Mouse (Mus musculus) limb, embryonic 12.5 days (tissue): Measurements from ENCODE around the gene Slc16a5. TPM values are rescaled to one million over a fixed set of nuclear protein-coding genes. Genes with fewer than 3 reads are reported as not detected.
"Not testable (repeated sequence)": the region's sequence is repeated elsewhere in the genome, so short reads cannot be mapped to it uniquely, and the experiment has no call there.

Experiments used
- ATAC-seq: fragments of 200-750 bp; cut with Nextera tagmentation; 2 replicates; pipeline ENCODE4 v1.8.0; 2017; ENCODE audit warnings: low read depth, moderate TSS enrichment; ENCODE audit not compliant: insufficient number of reproducible peaks, insufficient read depth, low FRiP score, low TSS enrichment
- H3K27ac ChIP-seq: fragments of 300-500 bp; sonication (generic); 2 replicates; pipeline ENCODE4 v1.5.1; 2016; ENCODE audit warnings: mild to moderate bottlenecking, moderate library complexity
- H3K27me3 ChIP-seq: fragments of 300-500 bp; sonication (generic); 2 replicates; pipeline ENCODE4 v1.6.1; 2016; ENCODE audit warnings: mild to moderate bottlenecking, moderate library complexity
- H3K36me3 ChIP-seq: fragments of 300-500 bp; sonication (generic); 2 replicates; pipeline ENCODE4 v1.6.1; 2016; ENCODE audit warnings: mild to moderate bottlenecking, moderate library complexity
- H3K4me1 ChIP-seq: fragments of 300-500 bp; sonication (generic); replicated peaks from 2 replicates; pipeline ENCODE4 v1.6.1; 2016
- H3K4me2 ChIP-seq: fragments of 300-500 bp; sonication (generic); 2 replicates; pipeline ENCODE4 v1.6.1; 2016; ENCODE audit warnings: mild to moderate bottlenecking, moderate library complexity
- H3K4me3 ChIP-seq: fragments of 300-500 bp; sonication (generic); replicated peaks from 2 replicates; pipeline ENCODE4 v1.5.1; 2016; ENCODE audit warnings: mild to moderate bottlenecking
- H3K9ac ChIP-seq: fragments of 300-500 bp; sonication (generic); replicated peaks from 2 replicates; pipeline ENCODE4 v1.6.1; 2016; ENCODE audit warnings: mild to moderate bottlenecking, moderate library complexity
- H3K9me3 ChIP-seq: fragments of 300-500 bp; sonication (generic); 2 replicates; pipeline ENCODE4 v1.6.1; 2016; ENCODE audit warnings: mild to moderate bottlenecking, moderate library complexity
- WGBS: fragments of 180-500 bp; shearing (Covaris S2); methylation state at CpG from one replicate; pipeline ENCODE4 v1.1.7; 2016; 5-methylcytosine and 5-hydroxymethylcytosine counted together
- polyA plus RNA-seq: library from polyadenylated mRNA; unstranded; fragments of >200 nt; fragmentation: Nextera tagmentation; extraction: Ambion mirVana; gene quantifications from 2 replicates; pipeline ENCODE4 v1.2.1, GENCODE M21; 2016

The Slc16a5 gene
- polyA plus RNA-seq, 1 experiment from 2014 or later = not detected

DNA sequence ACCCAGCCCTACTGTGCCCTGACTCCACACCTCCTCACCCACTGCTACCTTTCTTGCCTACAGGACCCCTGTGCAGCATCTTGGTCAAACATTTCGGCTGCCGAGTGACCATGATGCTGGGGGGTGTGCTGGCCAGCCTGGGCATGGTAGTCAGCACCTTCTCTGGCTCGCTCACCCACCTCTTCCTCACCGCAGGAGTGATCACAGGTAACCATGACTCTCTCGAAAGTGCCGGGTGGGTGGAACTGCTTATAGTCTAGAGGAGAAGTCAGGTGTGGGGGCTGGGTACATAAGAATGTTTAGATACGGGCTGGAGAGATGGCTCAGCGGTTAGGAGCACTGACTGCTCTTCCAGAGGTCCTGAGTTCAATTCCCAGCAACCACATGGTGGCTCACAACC lies 2.6 kb downstream of the Slc16a5 start:
- no peak overlapping the region for H3K9ac ChIP-seq
- 87% methylated on average over 8 of the region's 8 CpGs for WGBS
- no peak for ATAC-seq
- no peaks in the 10 kb centered on the region for H3K9me3 ChIP-seq
- H3K4me2 ChIP-seq = no peak overlapping the region
- no peak overlapping the region for H3K27ac ChIP-seq
- H3K4me1 ChIP-seq = peaks cover 14% of the 10 kb centered on the region
- H3K27me3 ChIP-seq = peaks cover 10% of the 10 kb centered on the region; the same call in 1 of the 2 replicates
- H3K4me3 ChIP-seq = no peak overlapping the region
- no peaks in the 10 kb centered on the region for H3K36me3 ChIP-seq

GRCm38 (mm10) chr11:115467217-115467618 lies 4.9 kb downstream of the Slc16a5 start:
- Histone ChIP-seq H3K9ac (peak overlapping the region; percentile 34; the same call in 1 of the 2 replicates), H3K4me1 (peaks cover 14% of the 10 kb centered on the region), H3K9me3 (no peaks in the 10 kb centered on the region), H3K36me3 (no peaks in the 10 kb centered on the region), H3K4me2 (no peak overlapping the region), H3K27ac (no peak overlapping the region), H3K27me3 (peaks cover 9% of the 10 kb centered on the region; the same call in 1 of the 2 replicates), H3K4me3 (no peak overlapping the region)
- ATAC-seq = no peak
- 3% methylated on average over 4 of the region's 4 CpGs for WGBS

DNA sequence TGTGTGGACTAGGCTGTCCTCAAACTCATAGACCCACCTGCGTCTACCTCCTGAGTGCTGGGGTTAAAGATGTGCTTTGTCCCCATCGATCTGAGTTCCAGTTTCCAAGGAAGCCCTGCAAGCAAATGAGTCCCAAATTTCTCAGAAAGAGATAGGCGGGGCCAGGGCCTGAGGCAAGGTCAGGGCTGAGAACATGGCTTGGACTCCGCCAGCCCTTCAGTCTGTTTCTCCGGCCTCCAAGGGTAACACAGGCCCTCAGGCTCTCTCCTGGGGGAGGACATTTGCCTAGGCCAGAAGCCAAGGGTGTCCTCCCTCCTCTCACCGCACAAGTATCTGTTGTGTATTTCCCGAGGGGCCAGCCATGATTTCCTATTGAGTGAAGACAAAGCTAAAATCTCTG lies 9.9 kb downstream of the Slc16a5 start:
- no peaks in the 10 kb centered on the region for H3K36me3 ChIP-seq
- H3K9ac ChIP-seq = no peak overlapping the region
- no peak overlapping the region for H3K4me3 ChIP-seq
- 86% methylated on average over 7 of the region's 7 CpGs for WGBS
- no peak for ATAC-seq
- H3K9me3 ChIP-seq = no peaks in the 10 kb centered on the region
- peaks cover 31% of the 10 kb centered on the region for H3K4me1 ChIP-seq
- no peaks in the 10 kb centered on the region for H3K27me3 ChIP-seq
- no peak overlapping the region for H3K27ac ChIP-seq
- H3K4me2 ChIP-seq = no peak overlapping the region

DNA sequence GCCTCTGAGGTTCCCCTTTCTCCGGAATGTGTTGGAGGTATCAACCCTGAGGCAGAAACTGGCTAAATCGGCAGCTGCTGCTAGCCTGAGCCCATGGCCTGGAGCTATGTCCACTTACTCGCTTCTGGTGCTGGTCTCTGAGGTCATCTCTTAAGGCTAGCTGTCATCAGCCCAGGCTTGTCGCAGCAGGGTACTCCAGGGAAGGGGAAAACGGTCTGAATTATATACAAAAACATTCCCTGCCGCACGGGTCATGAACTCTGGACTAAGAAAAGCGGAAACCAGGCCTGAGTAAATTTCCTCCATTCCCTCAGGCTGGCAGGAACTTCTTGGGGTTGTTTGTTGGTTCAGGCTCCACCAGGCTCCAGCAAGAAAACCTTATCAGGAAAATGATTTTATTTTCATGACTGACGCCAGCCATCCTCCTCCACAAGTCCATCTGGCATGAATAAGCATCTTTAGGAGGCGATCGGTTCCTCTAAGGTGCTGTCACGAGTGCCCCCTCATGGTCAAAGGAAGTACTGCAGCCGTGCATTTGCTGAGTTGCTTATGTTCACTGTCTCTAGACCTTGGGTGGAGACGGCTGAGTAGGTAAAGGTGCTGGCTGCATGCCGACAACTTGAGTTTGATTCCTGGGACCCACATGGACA lies 11.5 kb downstream of the Slc16a5 start:
- Histone ChIP-seq H3K4me2 (peak overlapping the region; percentile 39), H3K9me3 (no peaks in the 10 kb centered on the region), H3K4me3 (peak overlapping the region; percentile 9; the same call in 1 of the 2 replicates), H3K4me1 (peaks cover 28% of the 10 kb centered on the region), H3K36me3 (no peaks in the 10 kb centered on the region), H3K9ac (no peak overlapping the region), H3K27ac (peak overlapping the region; percentile 66; the same call in 1 of the 2 replicates), H3K27me3 (no peaks in the 10 kb centered on the region)
- ATAC-seq = 0 out of 2 replicates have a peak, but pooled peaks have one; percentile 22
- 10% methylated on average over 15 of the region's 15 CpGs for WGBS

DNA sequence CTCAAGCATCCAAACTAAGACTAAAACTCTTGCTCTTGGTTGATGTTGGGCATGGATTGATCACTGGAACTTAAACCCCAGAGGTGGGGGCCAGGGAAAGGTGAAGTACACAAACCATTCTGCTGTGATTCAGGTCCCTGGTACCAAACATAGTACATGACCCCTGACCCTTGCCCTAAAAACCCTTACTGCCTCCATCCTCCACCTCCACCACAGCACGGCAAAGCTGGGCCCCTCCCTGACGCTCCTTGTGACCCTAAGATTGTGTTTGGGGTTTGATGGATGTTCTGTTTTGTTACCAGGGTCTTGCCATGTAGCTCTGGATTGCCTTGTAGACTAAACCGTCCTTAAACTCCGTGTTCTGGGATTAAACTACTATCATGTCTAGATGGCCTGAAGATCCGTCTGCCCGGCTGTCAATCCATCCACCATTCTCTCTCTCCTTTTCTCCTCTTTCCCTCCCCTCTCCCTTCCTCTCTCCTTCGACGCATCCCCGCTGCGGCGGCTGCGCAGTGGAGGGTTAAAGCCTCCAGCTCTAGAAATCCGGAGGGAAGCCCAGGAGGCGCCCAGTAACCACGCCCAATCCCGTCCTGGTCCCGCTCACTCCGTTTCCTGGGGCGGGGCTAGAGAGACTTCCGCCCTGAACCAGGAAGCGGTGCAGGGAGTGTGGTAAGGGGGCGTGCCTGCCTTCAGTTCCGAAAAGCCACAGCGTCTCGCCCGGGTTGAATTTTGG lies 12.9 kb downstream of the Slc16a5 start, which contains the start of gene Armc7:
Gene Armc7, plus strand, starts transcription at position 643 of the 733 bp plus-strand sequence.
- Histone ChIP-seq H3K4me3 (peak within 1 kb of the TSS; percentile 82), H3K9me3 (no peaks in the 10 kb centered on the region), H3K4me2 (peak within 1 kb of the TSS; percentile 95), H3K9ac (peak within 1 kb of the TSS; percentile 73), H3K4me1 (peaks cover 28% of the 10 kb centered on the region), H3K27me3 (no peaks in the 10 kb centered on the region), H3K36me3 (peaks cover 5% of the 10 kb centered on the region), H3K27ac (peak within 1 kb of the TSS; percentile 80)
- WGBS = under 1% methylated on average over 26 of the region's 26 CpGs
- ATAC-seq = peak; percentile 94

DNA sequence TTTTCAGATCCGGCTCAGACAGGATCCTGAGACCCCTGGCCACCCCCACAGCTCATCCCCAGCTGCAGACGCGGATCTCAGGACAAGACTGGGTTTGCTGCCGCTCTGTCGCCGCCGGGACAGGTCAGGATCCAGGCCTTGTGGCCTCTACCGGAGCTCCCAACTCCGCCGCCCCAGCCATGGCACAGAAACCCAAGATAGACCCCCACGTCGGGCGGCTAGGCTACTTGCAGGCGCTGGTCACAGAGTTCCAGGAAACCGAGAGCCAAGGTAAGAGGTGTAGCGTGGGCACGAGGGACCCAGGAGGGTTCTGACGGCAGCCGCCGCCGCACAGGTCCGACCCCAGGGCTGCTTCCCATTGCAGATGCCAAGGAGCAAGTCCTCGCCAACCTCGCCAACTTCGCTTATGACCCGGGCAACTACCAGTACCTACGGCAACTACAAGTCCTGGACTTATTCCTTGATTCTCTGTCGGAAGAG lies 13.5 kb downstream of the Slc16a5 start:
- H3K27me3 ChIP-seq = no peaks in the 10 kb centered on the region
- peak; percentile 58 for ATAC-seq
- H3K4me3 ChIP-seq = peak overlapping the region; percentile 82
- H3K36me3 ChIP-seq = peaks cover 6% of the 10 kb centered on the region
- peak overlapping the region; percentile 73 for H3K9ac ChIP-seq
- H3K27ac ChIP-seq = peak overlapping the region; percentile 29; the same call in 1 of the 2 replicates
- 3% methylated on average over 28 of the region's 28 CpGs for WGBS
- H3K9me3 ChIP-seq = no peaks in the 10 kb centered on the region
- H3K4me1 ChIP-seq = peaks cover 28% of the 10 kb centered on the region
- peak overlapping the region; percentile 95 for H3K4me2 ChIP-seq

DNA sequence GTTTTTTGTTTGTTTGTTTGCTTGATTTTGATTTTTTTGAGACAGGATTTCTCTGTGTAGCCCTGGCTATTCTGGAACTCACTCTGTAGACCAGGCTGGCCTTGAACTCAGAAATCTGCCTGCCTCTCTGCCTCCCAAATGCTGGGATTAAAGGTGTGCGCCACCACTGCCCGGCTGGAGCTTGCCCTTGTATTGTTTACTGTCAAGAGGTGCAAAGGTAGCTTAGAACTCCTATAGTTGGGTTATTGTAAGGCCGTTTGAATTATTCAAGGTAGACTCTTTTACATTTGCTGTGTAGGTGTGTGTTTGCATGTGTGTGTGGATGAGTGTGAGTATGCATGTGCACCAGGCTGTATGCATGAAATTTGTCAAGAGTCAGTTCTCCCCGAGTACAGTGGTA lies 14.4 kb downstream of the Slc16a5 start:
- not testable (repeated sequence) for H3K36me3 ChIP-seq, H3K27ac ChIP-seq, H3K9ac ChIP-seq, H3K27me3 ChIP-seq, H3K9me3 ChIP-seq, ATAC-seq
- peak overlapping the region; percentile 95 for H3K4me2 ChIP-seq
- peaks cover 28% of the 10 kb centered on the region for H3K4me1 ChIP-seq
- WGBS = 83% methylated on average over 4 of the region's 4 CpGs
- H3K4me3 ChIP-seq = 0 out of 2 replicates have a peak overlapping the region, but pooled peaks have one; percentile 82

- H3K4me3 ChIP-seq, ATAC-seq, H3K36me3 ChIP-seq, H3K4me2 ChIP-seq, H3K9ac ChIP-seq, H3K27ac ChIP-seq, H3K27me3 ChIP-seq, H3K9me3 ChIP-seq: not testable (repeated sequence)
- 84% methylated on average over 7 of the region's 7 CpGs for WGBS
- H3K4me1 ChIP-seq = peaks cover 28% of the 10 kb centered on the region
Measured at GRCm38 (mm10) chr11:115477388-115477787, 15.1 kb downstream of the Slc16a5 start.

GRCm38 (mm10) chr11:115478296-115478938 lies 16.1 kb downstream of the Slc16a5 start:
- 84% methylated on average over 9 of the region's 9 CpGs for whole genome bisulfite sequencing
- Histone ChIP-seq H3K36me3 (peaks cover 6% of the 10 kb centered on the region), H3K4me2 (no peak overlapping the region), H3K4me1 (peaks cover 25% of the 10 kb centered on the region), H3K27ac (no peak overlapping the region), H3K4me3 (no peak overlapping the region), H3K9me3 (no peaks in the 10 kb centered on the region), H3K9ac (no peak overlapping the region), H3K27me3 (no peaks in the 10 kb centered on the region)
- ATAC-seq = no peak

DNA sequence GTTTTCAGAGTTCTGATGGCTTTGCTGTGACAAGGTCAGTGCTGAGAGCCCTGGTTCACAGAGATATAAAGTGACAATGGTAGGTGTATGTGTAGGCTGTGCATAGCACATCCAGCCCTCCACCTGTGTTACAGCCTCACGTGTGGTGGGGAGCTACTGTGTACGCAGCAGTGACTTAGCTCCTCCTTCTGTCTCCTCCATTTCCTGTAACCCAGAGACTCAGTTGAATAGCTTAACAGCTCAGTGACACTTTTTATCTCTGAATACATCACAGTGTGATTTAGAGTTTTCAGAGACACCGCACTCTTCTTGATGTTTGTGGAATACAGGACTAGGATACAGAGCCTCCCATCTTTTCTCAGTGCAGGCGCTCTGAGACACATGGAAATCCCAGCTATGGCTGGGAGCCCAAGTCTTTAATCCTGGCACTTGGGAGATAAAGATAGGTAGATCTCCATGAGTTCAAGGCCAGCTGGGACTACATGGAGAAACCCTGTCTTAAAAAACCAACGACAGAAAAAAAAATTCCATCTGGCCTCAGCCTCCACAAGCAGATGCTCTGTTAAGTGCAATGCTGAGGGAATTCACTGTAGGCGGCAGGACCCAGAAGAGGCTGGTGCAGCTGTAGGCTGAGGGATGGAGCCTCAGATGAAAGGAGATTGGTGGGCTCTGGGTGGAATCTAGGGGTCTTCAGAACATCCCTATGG lies 19.4 kb downstream of the Slc16a5 start:
- 78% methylated on average over 6 of the region's 6 CpGs for WGBS
- no peak overlapping the region for H3K9ac ChIP-seq

More for the DNA sequence above, 19.4 kb downstream of the Slc16a5 start:
- Histone ChIP-seq H3K4me3 (no peak overlapping the region), H3K27me3 (no peaks in the 10 kb centered on the region), H3K9me3 (no peaks in the 10 kb centered on the region), H3K4me1 (peaks cover 5% of the 10 kb centered on the region), H3K36me3 (peaks cover 6% of the 10 kb centered on the region), H3K4me2 (no peak overlapping the region), H3K27ac (no peak overlapping the region)
- ATAC-seq = no peak
